Mouse (Mus musculus): ENCODE results near the gene Espn. TPM values are rescaled to one million over a fixed set of nuclear protein-coding genes. Genes with fewer than 3 reads are reported as not detected.

Espn gene
- polyA plus RNA-seq (2012; rRNA removed) = 35.6 and 61.3 TPM in 2 replicates

DNA sequence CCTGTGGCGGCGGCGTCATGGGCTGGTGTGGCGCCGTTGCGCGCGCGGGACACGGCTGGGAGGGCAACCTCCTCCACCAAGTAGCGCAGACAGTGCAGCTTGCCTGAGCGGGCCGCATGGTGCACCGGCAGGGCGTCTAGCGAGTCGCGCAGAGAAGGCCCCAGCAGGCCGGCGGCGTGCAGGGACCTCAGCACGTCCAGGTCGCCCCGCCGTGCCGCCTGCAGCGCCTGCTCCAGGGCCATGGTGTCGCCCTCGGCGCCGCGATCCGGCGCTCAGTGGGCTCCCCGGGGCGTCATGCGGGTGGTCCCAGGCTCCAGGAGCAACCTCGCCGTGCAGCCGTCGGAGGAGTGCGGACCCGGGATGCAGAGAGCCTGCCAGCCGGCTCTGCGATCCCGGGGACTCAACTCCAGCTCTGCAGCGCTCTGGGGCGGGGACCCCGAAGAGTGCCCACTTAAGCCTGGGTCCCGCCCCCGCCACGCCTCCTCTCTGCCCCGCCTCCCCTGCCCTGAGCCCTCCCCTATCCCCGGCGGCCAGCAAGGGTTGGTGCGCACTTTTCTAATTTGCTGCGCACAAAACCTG lies at the start of gene Espn:
Espn (minus strand) TSS at position 406 of the 579 bp plus-strand sequence.

GRCm38 (mm10) chr4:152177537-152178343 lies 25.6 kb upstream of the Espn start, which contains the start of gene Acot7:
Gene Acot7 (plus strand): TSS chr4:152178134.

DNA sequence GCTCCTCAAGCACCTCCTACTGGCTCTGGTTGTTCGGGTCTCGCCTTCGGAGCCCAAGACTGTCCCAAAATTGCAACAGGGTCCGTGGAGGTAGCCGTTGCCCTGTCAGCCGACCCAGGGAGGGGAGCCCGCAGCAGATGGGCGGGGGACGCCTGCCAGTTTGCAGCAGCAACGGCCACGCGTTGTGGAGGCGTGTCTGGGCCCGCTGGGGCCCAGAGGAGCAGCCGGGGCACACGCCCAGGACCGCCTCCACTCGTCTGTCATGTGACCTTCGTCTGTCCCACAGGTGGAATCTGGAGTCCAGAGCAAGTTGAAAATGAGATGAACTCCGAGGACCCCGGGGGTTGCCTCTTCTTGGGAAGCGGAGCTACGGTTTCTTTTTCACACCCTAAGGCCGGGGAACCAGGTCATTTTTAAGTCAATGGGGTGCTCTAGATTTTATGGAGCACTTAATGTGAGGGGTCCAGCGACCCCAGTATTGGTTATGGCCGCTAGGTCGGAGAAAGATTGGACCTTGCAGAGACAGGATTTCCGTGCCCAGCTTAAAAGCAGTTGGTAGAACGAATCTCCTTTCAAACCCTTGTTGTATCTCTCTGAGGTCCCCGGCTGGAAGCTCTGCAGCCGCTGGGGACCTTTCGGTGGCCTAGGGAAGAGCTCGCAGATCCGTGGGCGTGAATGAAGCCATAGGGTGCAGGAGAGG lies 6.6 kb upstream of the Espn start, which contains the start of gene Hes2:
Hes2 (plus strand) TSS at position 283 of the 700 bp plus-strand sequence.

DNA sequence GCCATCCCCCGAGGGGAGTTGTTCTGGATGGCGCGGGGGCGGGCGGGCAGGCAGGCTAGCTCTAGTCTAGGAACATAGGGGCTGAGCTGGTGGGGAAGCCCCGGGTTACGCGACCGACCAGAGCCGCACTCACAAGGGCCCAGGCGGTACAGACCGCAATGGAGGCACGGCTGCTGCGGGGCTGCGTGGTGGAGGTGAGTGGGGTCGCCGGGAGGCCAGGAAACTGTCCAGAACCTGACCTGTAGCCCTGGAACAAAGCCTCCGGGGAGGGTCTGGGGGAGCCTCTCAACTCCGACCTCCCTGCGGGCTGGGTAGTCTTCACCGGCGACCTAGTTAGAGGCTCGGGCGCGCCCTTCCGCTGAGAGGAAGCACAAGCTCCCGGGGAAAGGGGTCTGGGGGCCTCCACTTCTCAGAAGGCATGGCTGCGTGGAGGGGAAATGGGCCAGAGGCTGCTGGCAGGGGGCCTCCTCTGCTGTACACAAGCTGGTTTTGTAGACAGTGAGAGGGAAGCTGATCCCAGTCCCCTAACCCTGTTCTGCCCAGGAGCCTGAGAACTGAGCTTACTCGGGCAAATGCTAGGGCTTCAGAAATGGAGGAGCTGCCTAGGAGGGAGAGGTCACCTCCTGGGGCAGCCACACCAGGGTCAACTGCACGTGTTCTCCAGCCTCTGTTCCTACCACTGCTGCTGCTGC lies 36.1 kb downstream of the Espn start, which contains the start of gene Tnfrsf25:
Tnfrsf25 (plus strand) TSS at position 14 of the 692 bp plus-strand sequence.

DNA sequence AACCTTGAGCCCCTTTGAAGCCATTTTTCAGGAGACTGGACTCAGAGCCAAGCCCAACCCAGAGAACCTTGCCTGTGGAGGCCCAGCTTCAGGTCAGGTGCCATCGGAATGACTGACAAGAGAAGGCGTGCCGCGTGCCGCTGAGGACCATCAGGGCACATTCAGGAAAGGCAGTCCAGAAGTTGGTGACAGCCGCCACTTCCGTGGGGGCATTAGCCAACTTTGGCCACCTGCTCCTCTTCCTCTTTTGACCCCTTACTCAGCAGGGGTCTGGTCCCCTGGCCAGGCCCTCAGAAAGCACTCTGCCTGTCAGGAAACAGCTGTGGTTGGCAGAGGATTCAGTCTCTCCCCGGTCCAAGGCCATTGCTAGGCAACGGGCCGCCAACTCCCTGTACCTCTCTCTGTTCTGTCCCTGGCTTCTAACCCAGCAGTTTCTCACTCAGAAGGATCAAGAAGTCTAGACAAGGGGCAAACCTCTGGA lies 80.0 kb downstream of the Espn start, which contains the start of gene Plekhg5:
Plekhg5 (plus strand) TSS at position 378 of the 481 bp plus-strand sequence.

Other genes starting within 250 kb of the Espn start
- 30.7 and 31.8 TPM in 2 replicates for gene Dnajc11, start 218.7 kb downstream of the Espn start, polyA plus RNA-seq (2012; rRNA removed)
- 24.8 and 27.2 TPM in 2 replicates for gene Thap3, start 163.4 kb downstream of the Espn start, polyA plus RNA-seq (2012; rRNA removed)
- 5.0 and 7.2 TPM in 2 replicates for gene Phf13, start 156.1 kb downstream of the Espn start, polyA plus RNA-seq (2012; rRNA removed)
- 26.2 and 55.1 TPM in 2 replicates for gene Klhl21, start 143.6 kb downstream of the Espn start, polyA plus RNA-seq (2012; rRNA removed)
- 8.3 and 10.3 TPM in 2 replicates for gene Zbtb48, start 124.7 kb downstream of the Espn start, polyA plus RNA-seq (2012; rRNA removed)
- 0.05 TPM in 1 of 2 replicates, not detected in the other for gene Tas1r1, start 113.8 kb downstream of the Espn start, polyA plus RNA-seq (2012; rRNA removed)
- gene Nol9, start 113.0 kb downstream of the Espn start, polyA plus RNA-seq (2012; rRNA removed) = 8.2 and 8.6 TPM in 2 replicates
- gene Plekhg5, start 79.9 kb downstream of the Espn start, polyA plus RNA-seq (2012; rRNA removed) = 13.5 and 14.7 TPM in 2 replicates
- gene Tnfrsf25, start 36.4 kb downstream of the Espn start, polyA plus RNA-seq (2012; rRNA removed) = 3.6 and 4.1 TPM in 2 replicates
- 1.4 and 2.2 TPM in 2 replicates for gene Hes2, start 6.5 kb upstream of the Espn start, polyA plus RNA-seq (2012; rRNA removed)
- gene Acot7, start 25.8 kb upstream of the Espn start, polyA plus RNA-seq (2012; rRNA removed) = 20.9 and 22.8 TPM in 2 replicates
- gene Gpr153, start 121.9 kb upstream of the Espn start, polyA plus RNA-seq (2012; rRNA removed) = 9.9 and 15.4 TPM in 2 replicates
- not detected in 2 replicates for gene Hes3, start 139.3 kb upstream of the Espn start, polyA plus RNA-seq (2012; rRNA removed)
- gene Icmt, start 144.9 kb upstream of the Espn start, polyA plus RNA-seq (2012; rRNA removed) = 12.2 and 15.1 TPM in 2 replicates
- gene Rnf207, start 166.6 kb upstream of the Espn start, polyA plus RNA-seq (2012; rRNA removed) = 2.5 and 2.9 TPM in 2 replicates
- 3.8 and 6.2 TPM in 2 replicates for gene Rpl22, start 173.4 kb upstream of the Espn start, polyA plus RNA-seq (2012; rRNA removed)
- gene Chd5, start 186.3 kb upstream of the Espn start, polyA plus RNA-seq (2012; rRNA removed) = 0.38 and 0.61 TPM in 2 replicates